Mouse (Mus musculus): ENCODE data around the gene Cbx7.

GRCm38 (mm10) chr15:80003581-80003980, 32.7 kb upstream of the Cbx7 start:
- TF ChIP-seq POLR2A (IDR thresholded peaks at IDR 0.05; ENCODE audit: low read depth, low read length) (no peak), CTCF (conservative IDR thresholded peaks at IDR 0.05; ENCODE audit: insufficient read depth, insufficient read length, low read depth, low read length) (no peak)

Data from kidney, adult 2 months (tissue).